Mouse (Mus musculus): ENCODE data around the gene Grb10. TPM values are rescaled to one million over a fixed set of nuclear protein-coding genes. Genes with fewer than 3 reads are reported as not detected.
A peak's percentile ranks its signal among the peaks of the same experiment; 100 is the strongest.

Gene Grb10
- polyA plus RNA-seq, 1 experiment from 2014 or later, result 121 TPM

DNA sequence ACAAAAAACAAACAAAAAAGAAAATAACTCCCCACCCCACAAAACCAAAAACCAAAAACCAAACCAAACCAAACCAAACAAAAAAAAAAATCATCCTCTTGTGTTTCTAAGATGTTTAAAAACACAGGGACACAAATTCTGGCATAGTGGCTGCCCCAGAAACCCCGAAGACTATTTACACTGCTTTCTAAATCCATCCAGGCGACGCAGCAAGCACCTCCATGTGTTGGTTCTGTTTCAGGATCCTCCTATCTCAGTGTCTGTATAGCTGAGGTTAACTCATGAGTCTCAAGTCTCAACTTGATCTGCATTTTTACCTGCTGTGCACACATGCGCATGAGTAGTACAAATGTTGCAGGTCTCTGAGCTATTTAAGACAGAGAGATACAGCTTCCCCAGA, 1.9 kb upstream of the Grb10 start:
- Histone ChIP-seq H3K9ac (replicated peaks) (no peak overlapping the region), H3K4me3 (ENCODE audit: low read depth, low read length) (no peak overlapping the region), H3K4me2 (ENCODE audit: low read depth, low read length) (no peak overlapping the region), H3K27me3 (ENCODE audit: insufficient read depth, low read length) (peaks cover 60% of the 10 kb centered on the region), H3K4me1 (ENCODE audit: insufficient read depth) (no peaks in the 10 kb centered on the region), H3K36me3 (replicated peaks; ENCODE audit: insufficient read depth, low read length) (no peaks in the 10 kb centered on the region), H3K9me3 (ENCODE audit: low read length) (no peaks in the 10 kb centered on the region), H3K27ac (ENCODE audit: low read depth) (peak overlapping the region; percentile 57; the same call in 1 of the 2 replicates)
- no peak for DNase-seq
- 72% methylated on average over 4 of the region's 4 CpGs for WGBS (ENCODE audit: insufficient replicate concordance)
- TF ChIP-seq EP300 (IDR thresholded peaks at IDR 0.05; ENCODE audit: low read depth) (no peak), CTCF (IDR thresholded peaks at IDR 0.05; ENCODE audit: low read depth) (no peak)
- ATAC-seq, result no peak

GRCm38 (mm10) chr11:12039748-12040147, 1.3 kb upstream of the Grb10 start:
- 61% methylated on average over 6 of the region's 6 CpGs for WGBS (ENCODE audit: insufficient replicate concordance)
- Histone ChIP-seq H3K36me3 (replicated peaks; ENCODE audit: insufficient read depth, low read length) (no peaks in the 10 kb centered on the region), H3K4me1 (ENCODE audit: insufficient read depth) (no peaks in the 10 kb centered on the region), H3K4me2 (ENCODE audit: low read depth, low read length) (no peak overlapping the region), H3K27me3 (ENCODE audit: insufficient read depth, low read length) (peaks cover 66% of the 10 kb centered on the region), H3K4me3 (ENCODE audit: low read depth, low read length) (no peak overlapping the region), H3K27ac (ENCODE audit: low read depth) (0 out of 2 replicates have a peak overlapping the region, but pooled peaks have one; percentile 34), H3K9me3 (ENCODE audit: low read length) (no peaks in the 10 kb centered on the region), H3K9ac (replicated peaks) (no peak overlapping the region)
- TF ChIP-seq EP300 (IDR thresholded peaks at IDR 0.05; ENCODE audit: low read depth) (no peak), CTCF (IDR thresholded peaks at IDR 0.05; ENCODE audit: low read depth) (no peak; the same call in 1 of the 2 replicates)
- DNase-seq, result no peak
- no peak for ATAC-seq

- H3K4me1 ChIP-seq (ENCODE audit: insufficient read depth), result no peaks in the 10 kb centered on the region
- no peak overlapping the region for H3K27ac ChIP-seq (ENCODE audit: low read depth)
- H3K9me3 ChIP-seq (ENCODE audit: low read length), result no peaks in the 10 kb centered on the region
- H3K27me3 ChIP-seq (ENCODE audit: insufficient read depth, low read length), result peaks cover 69% of the 10 kb centered on the region
- WGBS (ENCODE audit: insufficient replicate concordance), result 20% methylated on average over 3 of the region's 3 CpGs
- H3K4me3 ChIP-seq (ENCODE audit: low read depth, low read length), result no peak overlapping the region
- TF ChIP-seq CTCF (IDR thresholded peaks at IDR 0.05; ENCODE audit: low read depth) (no peak), EP300 (IDR thresholded peaks at IDR 0.05; ENCODE audit: low read depth) (no peak)
- no peak overlapping the region for H3K9ac ChIP-seq (replicated peaks)
- no peak for DNase-seq
- H3K4me2 ChIP-seq (ENCODE audit: low read depth, low read length), result no peak overlapping the region
- no peaks in the 10 kb centered on the region for H3K36me3 ChIP-seq (replicated peaks; ENCODE audit: insufficient read depth, low read length)
- no peak for ATAC-seq
Observed at GRCm38 (mm10) chr11:12039098-12039497, 615 bp upstream of the Grb10 start.

- Histone ChIP-seq H3K27me3 (ENCODE audit: insufficient read depth, low read length) (peaks cover 67% of the 10 kb centered on the region), H3K4me3 (ENCODE audit: low read depth, low read length) (peak overlapping the region; percentile 54), H3K27ac (ENCODE audit: low read depth) (peak overlapping the region; percentile 79), H3K4me2 (ENCODE audit: low read depth, low read length) (peak overlapping the region; percentile 58), H3K4me1 (ENCODE audit: insufficient read depth) (no peaks in the 10 kb centered on the region), H3K9ac (replicated peaks) (peak overlapping the region; percentile 65), H3K9me3 (ENCODE audit: low read length) (no peaks in the 10 kb centered on the region), H3K36me3 (replicated peaks; ENCODE audit: insufficient read depth, low read length) (no peaks in the 10 kb centered on the region)
- no peak for DNase-seq
- ATAC-seq, result peak; percentile 18
- 6% methylated on average over 45 of the region's 48 CpGs for WGBS (ENCODE audit: insufficient replicate concordance)
- no peak for TF ChIP-seq EP300 (IDR thresholded peaks at IDR 0.05; ENCODE audit: low read depth)
- TF ChIP-seq CTCF (IDR thresholded peaks at IDR 0.05; ENCODE audit: low read depth), result no peak
Observed at GRCm38 (mm10) chr11:12037689-12038469, 604 bp downstream of the Grb10 start.

- DNase-seq, result peak; percentile 78
- ATAC-seq, result peak; percentile 79
- Histone ChIP-seq H3K9ac (replicated peaks) (peak overlapping the region; percentile 70), H3K4me2 (ENCODE audit: low read depth, low read length) (peak overlapping the region; percentile 58), H3K9me3 (ENCODE audit: low read length) (no peaks in the 10 kb centered on the region), H3K36me3 (replicated peaks; ENCODE audit: insufficient read depth, low read length) (no peaks in the 10 kb centered on the region), H3K4me1 (ENCODE audit: insufficient read depth) (no peaks in the 10 kb centered on the region), H3K27me3 (ENCODE audit: insufficient read depth, low read length) (peaks cover 69% of the 10 kb centered on the region), H3K27ac (ENCODE audit: low read depth) (peak overlapping the region; percentile 81), H3K4me3 (ENCODE audit: low read depth, low read length) (peak overlapping the region; percentile 54)
- WGBS (ENCODE audit: insufficient replicate concordance), result 2% methylated on average over 44 of the region's 93 CpGs
- TF ChIP-seq CTCF (IDR thresholded peaks at IDR 0.05; ENCODE audit: low read depth) (no peak), EP300 (IDR thresholded peaks at IDR 0.05; ENCODE audit: low read depth) (no peak)
Observed at GRCm38 (mm10) chr11:12037075-12037686, 1.3 kb downstream of the Grb10 start.

Data from liver, postnatal 0 days (tissue).